Mouse (Mus musculus) megakaryocyte progenitor cell, adult 5-6 weeks (primary cell): ENCODE measurements around the gene Ddx43. TPM values are rescaled to one million over a fixed set of nuclear protein-coding genes. Genes with fewer than 3 reads are reported as not detected.

Source experiments
- ATAC-seq: replicated peaks from 2 replicates; pipeline ENCODE4 v1.8.0; 2016; ENCODE audit warnings: mild to moderate bottlenecking, moderate TSS enrichment, inconsistent platforms; ENCODE audit not compliant: poor library complexity
- total RNA-seq, 2 experiments: library from RNA; stranded (forward) in 1 of 2; stranded (reverse) in 1 of 2; fragments of 157-497, 149-512 nt in 1 of 2; fragments of 200-1000 nt in 1 of 2; gene quantifications; 2 replicates each; pipeline versions ENCODE4 v1.2.3 to v1.2.4; 2015 to 2017

Gene Ddx43
- total RNA-seq, 2 experiments from 2014 or later: 0.29 TPM; not detected in 1

GRCm38 (mm10) chr9:78371441-78371840 lies 24.1 kb upstream of the Ddx43 start:
- ATAC-seq: no peak

- ATAC-seq: no peak
These were observed 22.6 kb upstream of the Ddx43 start for GRCm38 (mm10) chr9:78372827-78373504.

- no peak for ATAC-seq
These were observed 21.2 kb upstream of the Ddx43 start for GRCm38 (mm10) chr9:78374397-78374796.

- no peak for ATAC-seq
These were observed 20.6 kb upstream of the Ddx43 start for GRCm38 (mm10) chr9:78374885-78375389.

- no peak for ATAC-seq
These were observed 20.1 kb upstream of the Ddx43 start for GRCm38 (mm10) chr9:78375486-78375885.

GRCm38 (mm10) chr9:78377546-78377945 lies 18.0 kb upstream of the Ddx43 start:
- ATAC-seq: no peak

GRCm38 (mm10) chr9:78378113-78378785 lies 17.3 kb upstream of the Ddx43 start, which contains the start of gene Ooep:
Ooep (minus strand) TSS chr9:78378725.
- peak; percentile 78 for ATAC-seq

GRCm38 (mm10) chr9:78385893-78386292 lies 9.7 kb upstream of the Ddx43 start:
- peak; percentile 72 for ATAC-seq

- no peak for ATAC-seq
These were observed 8.6 kb upstream of the Ddx43 start for GRCm38 (mm10) chr9:78386947-78387346.

GRCm38 (mm10) chr9:78389981-78390380 lies 5.6 kb upstream of the Ddx43 start:
- ATAC-seq: peak; percentile 50

- ATAC-seq: no peak
These were observed 1.8 kb upstream of the Ddx43 start for GRCm38 (mm10) chr9:78393741-78394140.

GRCm38 (mm10) chr9:78394602-78395001 lies 975 bp upstream of the Ddx43 start:
- ATAC-seq: no peak

GRCm38 (mm10) chr9:78395244-78395629 lies 340 bp upstream of the Ddx43 start:
- ATAC-seq: no peak

- no peak for ATAC-seq
These were observed 940 bp downstream of the Ddx43 start for GRCm38 (mm10) chr9:78396517-78396916.

GRCm38 (mm10) chr9:78400570-78400969 lies 5.0 kb downstream of the Ddx43 start:
- no peak for ATAC-seq

- no peak for ATAC-seq
These were observed 6.0 kb downstream of the Ddx43 start for GRCm38 (mm10) chr9:78401596-78401995.

GRCm38 (mm10) chr9:78427362-78427781 lies 31.8 kb downstream of the Ddx43 start:
- ATAC-seq: peak; percentile 63

GRCm38 (mm10) chr9:78428185-78428584 lies 32.6 kb downstream of the Ddx43 start:
- peak; percentile 87 for ATAC-seq

- no peak; the same call in 1 of the 2 replicates for ATAC-seq
These were observed 33.4 kb downstream of the Ddx43 start for GRCm38 (mm10) chr9:78428870-78429432.

- ATAC-seq: no peak
These were observed 34.0 kb downstream of the Ddx43 start for GRCm38 (mm10) chr9:78429551-78429950.

- 0 out of 2 replicates have a peak, but pooled peaks have one; percentile 33 for ATAC-seq
These were observed 34.9 kb downstream of the Ddx43 start for GRCm38 (mm10) chr9:78430486-78430885.

GRCm38 (mm10) chr9:78432471-78432870 lies 36.9 kb downstream of the Ddx43 start:
- no peak for ATAC-seq
